Comparison of ENCODE assay signal across 19 mouse cellular contexts in the genomic region with DNA sequence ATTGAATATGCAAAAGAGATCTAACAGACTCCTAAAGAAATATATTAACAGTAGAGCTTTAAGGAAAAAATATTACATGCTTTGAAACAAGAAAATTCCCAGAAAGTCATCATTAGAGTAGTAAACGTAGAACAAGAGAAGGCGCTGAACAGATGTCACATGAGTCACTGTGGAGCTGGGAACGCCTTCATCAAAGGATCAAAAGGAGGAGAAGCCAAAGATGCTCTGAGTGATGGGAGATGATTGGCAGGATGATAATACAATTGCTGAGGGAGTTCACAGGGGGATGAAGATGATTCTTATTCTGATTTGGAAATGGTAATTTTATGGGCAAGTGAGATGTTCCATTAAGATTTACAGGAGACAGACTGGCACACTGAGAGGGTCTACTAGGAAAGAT.
"Had no signal": no experiment of that assay in that cellular context is flagged by ENCODE, and none has a peak within 500 bp of the region (broad histone marks: within the 10 kb centered on the region; RNA-seq: fewer than 3 reads in every experiment).

No protein-coding gene starts in this region.

- H3K27ac ChIP-seq: midbrain, embryonic 10.5 days; midbrain, embryonic 12.5 days; neural tube, embryonic 13.5 days; neural tube, embryonic 15.5 days had no signal

- H3K27me3 ChIP-seq: midbrain, embryonic 12.5 days; neural tube, embryonic 13.5 days; neural tube, embryonic 15.5 days had no signal

- H3K4me2 ChIP-seq: lung, embryonic 14.5 days; midbrain, embryonic 12.5 days; neural tube, embryonic 13.5 days; neural tube, embryonic 15.5 days had no signal

- ATAC-seq: midbrain, embryonic 16.5 days had no signal

- H3K9me3 ChIP-seq: midbrain, embryonic 10.5 days; midbrain, embryonic 12.5 days; neural tube, embryonic 13.5 days; neural tube, embryonic 15.5 days had no signal

- H3K9ac ChIP-seq: lung, embryonic 14.5 days; midbrain, embryonic 12.5 days; neural tube, embryonic 13.5 days; neural tube, embryonic 15.5 days had no signal

- H3K4me3 ChIP-seq: midbrain, embryonic 10.5 days; midbrain, embryonic 12.5 days; myocyte; neural tube, embryonic 13.5 days; neural tube, embryonic 15.5 days had no signal

- DNase-seq: lung, adult 18-20 months; lung, embryonic 14.5 days; lung, postnatal 10 days; lung, postnatal 4 days; midbrain, embryonic 14.5 days; retina, postnatal 1 day; right cerebral cortex, adult 18-20 months; right cerebral cortex, postnatal 25 days; right cerebral cortex, postnatal 4 days; spleen, adult 18-20 months; thymus, adult 18-20 months; thymus, postnatal 14 days; thymus, postnatal 36 days had no signal

- H3K4me1 ChIP-seq: midbrain, embryonic 10.5 days; midbrain, embryonic 12.5 days; neural tube, embryonic 13.5 days; neural tube, embryonic 15.5 days had no signal

- H3K36me3 ChIP-seq: midbrain, embryonic 10.5 days; midbrain, embryonic 12.5 days; neural tube, embryonic 13.5 days; neural tube, embryonic 15.5 days had no signal
